Mouse (Mus musculus) megakaryocyte, embryonic 14.5 days (primary cell): ENCODE data around the gene 2900026A02Rik. TPM values are rescaled to one million over a fixed set of nuclear protein-coding genes. Genes with fewer than 3 reads are reported as not detected.

Experiments used
- H3K27me3 ChIP-seq: replicated peaks from 2 replicates; pipeline ENCODE3; 2012; ENCODE audit warnings: inconsistent platforms
- H3K36me3 ChIP-seq: replicated peaks from 2 replicates; pipeline ENCODE3; 2012; ENCODE audit warnings: low read length, inconsistent platforms, mixed read lengths
- H3K4me1 ChIP-seq: 2 replicates; pipeline ENCODE4 v1.6.1; 2012; ENCODE audit warnings: inconsistent platforms
- H3K4me3 ChIP-seq: replicated peaks from 2 replicates; pipeline ENCODE3; 2012; ENCODE audit warnings: moderate library complexity, mild to moderate bottlenecking, inconsistent platforms
- H3K9me3 ChIP-seq: 2 replicates; pipeline ENCODE4 v1.6.1; 2012; ENCODE audit warnings: inconsistent platforms
- FLI1 ChIP-seq: IDR thresholded peaks from 2 replicates; pipeline ENCODE4 v1.6.1; 2012; ENCODE audit warnings: low read length, inconsistent platforms, mixed read lengths
- GATA1 ChIP-seq: IDR thresholded peaks from 3 replicates; pipeline ENCODE4 v1.6.1; 2012; ENCODE audit warnings: mixed read lengths, low read length, inconsistent platforms, borderline replicate concordance
- polyA plus RNA-seq: library from polyadenylated mRNA; stranded (reverse); fragments of >175 nt; gene quantifications from 2 replicates; pipeline ENCODE4 v1.2.3, GENCODE M21; 2012; ENCODE audit warnings: low replicate concordance; ENCODE audit not compliant: insufficient read depth

2900026A02Rik gene
- polyA plus RNA-seq, 1 experiment, result 1.7 TPM

DNA sequence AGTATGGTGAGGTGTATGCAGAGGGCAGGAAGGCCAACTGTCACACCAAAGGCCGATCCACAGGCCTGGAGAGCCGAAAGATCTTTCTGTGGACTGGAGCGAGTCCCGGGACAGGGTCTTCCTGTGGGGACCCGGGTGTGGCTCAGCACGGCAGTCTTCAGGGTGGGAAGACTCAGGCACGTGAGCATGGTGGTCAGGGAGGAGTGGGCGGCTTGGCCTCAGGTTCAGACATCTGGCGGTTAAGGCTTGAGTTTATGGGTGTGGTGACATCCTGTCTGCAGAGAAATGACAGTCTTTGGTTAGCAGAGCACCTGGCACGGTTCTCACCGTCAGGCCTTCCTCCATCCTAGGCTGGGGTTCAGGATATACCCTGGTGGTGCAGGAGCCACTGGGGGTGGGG, 130.3 kb downstream of the 2900026A02Rik start:
- Histone ChIP-seq H3K4me3 (no peak overlapping the region), H3K36me3 (peaks cover 64% of the 10 kb centered on the region), H3K4me1 (no peaks in the 10 kb centered on the region), H3K9me3 (no peaks in the 10 kb centered on the region), H3K27me3 (peaks cover 60% of the 10 kb centered on the region)
- TF ChIP-seq GATA1 (no peak), FLI1 (no peak)

DNA sequence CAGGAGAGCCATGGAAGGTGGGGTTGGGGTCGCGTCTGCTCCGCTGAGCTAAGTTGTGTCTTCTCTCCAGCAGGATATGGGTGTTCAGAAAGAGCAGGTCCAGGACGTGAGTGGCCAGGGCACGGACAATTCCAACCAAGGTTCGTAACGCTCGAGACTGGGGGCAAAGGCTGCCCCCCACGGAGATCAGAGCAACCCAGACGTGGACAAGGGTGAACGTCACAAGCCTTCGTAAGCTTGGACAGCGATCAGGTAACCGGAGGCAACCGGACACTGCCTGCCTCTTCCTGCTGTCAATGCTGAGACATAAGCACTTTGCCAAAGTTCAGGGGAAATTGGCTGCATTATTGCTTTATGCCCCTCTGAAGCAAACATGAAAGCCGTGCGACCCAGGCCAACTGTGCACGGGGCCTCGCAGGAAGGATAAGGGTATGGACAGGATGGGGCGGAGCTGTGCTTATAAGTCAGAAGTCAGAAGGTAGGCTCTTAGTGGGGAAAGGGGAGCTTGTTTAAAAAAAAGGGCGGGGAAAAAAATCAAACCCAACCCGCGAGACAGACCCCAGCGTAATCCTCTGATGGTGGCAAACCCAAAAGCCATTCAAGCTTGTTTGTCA, 130.9 kb downstream of the 2900026A02Rik start:
- Histone ChIP-seq H3K9me3 (peaks cover 4% of the 10 kb centered on the region; the same call in 1 of the 2 replicates), H3K36me3 (peaks cover 59% of the 10 kb centered on the region)

DNA sequence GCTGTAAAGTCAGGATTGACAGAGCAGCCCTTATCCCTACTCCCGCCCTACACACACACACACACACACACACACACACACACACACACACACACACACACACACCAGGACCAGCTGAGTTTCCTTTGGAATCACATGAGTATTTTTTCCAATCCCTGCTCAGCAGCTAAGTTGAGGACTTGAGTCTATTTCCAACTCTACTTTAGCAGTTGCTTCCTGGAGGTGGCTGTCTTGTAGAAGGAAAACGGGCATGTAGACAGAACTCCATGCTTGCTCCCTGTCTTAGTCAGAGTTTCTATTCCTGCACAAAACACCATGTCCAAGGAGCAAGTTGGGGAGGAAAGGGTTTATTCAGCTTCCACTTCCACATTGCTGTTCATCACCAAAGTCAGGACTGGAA, 133.6 kb downstream of the 2900026A02Rik start:
- TF ChIP-seq GATA1 (no peak), FLI1 (no peak)
- Histone ChIP-seq H3K36me3 (peaks cover 35% of the 10 kb centered on the region), H3K4me1 (peaks cover 3% of the 10 kb centered on the region; the same call in 1 of the 2 replicates), H3K9me3 (peaks cover 15% of the 10 kb centered on the region), H3K27me3 (peaks cover 53% of the 10 kb centered on the region), H3K4me3 (no peak overlapping the region)

More for the DNA sequence above, 130.9 kb downstream of the 2900026A02Rik start:
- TF ChIP-seq GATA1 (no peak), FLI1 (no peak)
- peaks cover 58% of the 10 kb centered on the region for H3K27me3 ChIP-seq
- no peaks in the 10 kb centered on the region for H3K4me1 ChIP-seq
- H3K4me3 ChIP-seq, result no peak overlapping the region

- no peak for TF ChIP-seq FLI1
- no peak for TF ChIP-seq GATA1
Measured at GRCm38 (mm10) chr5:113086990-113087389, 134.0 kb downstream of the 2900026A02Rik start.

GRCm38 (mm10) chr5:113086439-113086838, 134.6 kb downstream of the 2900026A02Rik start:
- Histone ChIP-seq H3K27me3 (peaks cover 62% of the 10 kb centered on the region), H3K4me1 (peaks cover 3% of the 10 kb centered on the region; the same call in 1 of the 2 replicates), H3K36me3 (peaks cover 24% of the 10 kb centered on the region), H3K4me3 (no peak overlapping the region), H3K9me3 (peaks cover 15% of the 10 kb centered on the region)
- no peak for TF ChIP-seq FLI1
- TF ChIP-seq GATA1, result no peak

More at GRCm38 (mm10) chr5:113086990-113087389, 134.0 kb downstream of the 2900026A02Rik start:
- peaks cover 30% of the 10 kb centered on the region for H3K36me3 ChIP-seq
- no peak overlapping the region for H3K4me3 ChIP-seq
- peaks cover 57% of the 10 kb centered on the region for H3K27me3 ChIP-seq
- H3K4me1 ChIP-seq, result peaks cover 3% of the 10 kb centered on the region; the same call in 1 of the 2 replicates
- H3K9me3 ChIP-seq, result peaks cover 15% of the 10 kb centered on the region

GRCm38 (mm10) chr5:113085931-113086330, 135.1 kb downstream of the 2900026A02Rik start:
- peaks cover 3% of the 10 kb centered on the region; the same call in 1 of the 2 replicates for H3K4me1 ChIP-seq
- H3K27me3 ChIP-seq, result peaks cover 67% of the 10 kb centered on the region
- no peak overlapping the region for H3K4me3 ChIP-seq
- H3K36me3 ChIP-seq, result peaks cover 19% of the 10 kb centered on the region
- H3K9me3 ChIP-seq, result peaks cover 15% of the 10 kb centered on the region
- no peak for TF ChIP-seq GATA1

DNA sequence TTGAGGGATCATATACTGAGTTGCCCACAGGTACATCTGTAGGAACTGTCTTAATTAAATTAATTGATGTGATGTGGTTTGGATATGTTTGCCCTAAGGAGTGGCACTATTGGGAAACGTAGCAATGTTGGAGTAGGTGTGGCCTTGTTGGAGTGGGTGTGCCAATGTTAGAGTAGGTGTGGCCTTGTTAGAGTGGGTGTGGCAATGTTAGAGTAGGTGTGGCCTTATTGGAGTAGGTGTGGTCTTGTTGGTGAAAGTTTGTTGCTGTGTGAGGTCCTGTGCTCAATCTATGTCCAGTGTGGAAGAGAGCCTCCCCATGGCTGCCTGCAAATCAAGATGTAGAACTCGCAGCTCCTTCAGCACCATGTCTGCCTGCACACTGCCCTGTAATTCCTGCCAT, 136.7 kb downstream of the 2900026A02Rik start:
- H3K4me1 ChIP-seq, result peaks cover 5% of the 10 kb centered on the region; the same call in 1 of the 2 replicates
- peaks cover 3% of the 10 kb centered on the region for H3K36me3 ChIP-seq
- peaks cover 64% of the 10 kb centered on the region for H3K27me3 ChIP-seq
- H3K9me3 ChIP-seq, result peaks cover 15% of the 10 kb centered on the region
- no peak for TF ChIP-seq GATA1
- TF ChIP-seq FLI1, result no peak
- no peak overlapping the region for H3K4me3 ChIP-seq

DNA sequence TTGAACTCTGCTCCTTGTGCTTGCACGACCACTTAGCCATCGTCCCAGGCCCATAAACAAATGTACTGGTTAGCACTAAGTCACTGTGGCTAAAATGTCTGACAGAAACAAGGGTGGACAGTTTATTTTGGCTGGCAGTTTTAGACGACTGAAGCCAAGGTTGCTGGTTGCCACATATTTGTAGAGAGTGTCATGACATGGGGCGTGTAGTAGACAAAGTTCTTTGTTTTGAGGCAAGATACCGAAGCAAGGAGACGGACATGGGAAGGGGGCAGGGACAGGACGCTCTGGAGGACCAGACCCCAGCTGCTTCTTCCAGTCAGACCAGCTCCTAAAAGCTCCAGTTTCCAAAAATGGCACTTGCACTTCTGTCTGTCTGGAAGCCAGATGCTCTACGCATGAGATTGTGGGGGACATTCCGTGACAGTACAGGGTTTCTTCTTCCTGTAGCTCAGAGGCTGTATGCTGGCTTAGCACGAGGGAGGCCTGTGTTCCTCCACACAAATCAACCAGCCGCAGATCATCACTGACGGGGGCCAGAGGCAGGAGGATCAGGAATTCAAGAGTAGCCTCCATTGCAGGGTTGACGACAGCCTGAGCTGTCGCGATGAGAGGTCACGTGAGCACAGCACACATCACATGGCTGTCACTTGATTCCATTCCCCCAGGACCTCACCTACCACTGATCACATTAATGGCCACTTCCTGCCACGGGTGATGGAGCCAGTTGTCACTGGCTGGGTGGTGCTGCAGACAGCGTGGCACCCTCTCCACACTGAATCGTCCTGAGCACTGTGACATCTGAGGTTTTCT, 138.5 kb downstream of the 2900026A02Rik start:
- TF ChIP-seq FLI1, result no peak
- no peak for TF ChIP-seq GATA1
- Histone ChIP-seq H3K4me3 (peak overlapping the region; percentile 4), H3K9me3 (peaks cover 15% of the 10 kb centered on the region), H3K4me1 (peaks cover 5% of the 10 kb centered on the region; the same call in 1 of the 2 replicates), H3K36me3 (no peaks in the 10 kb centered on the region), H3K27me3 (peaks cover 62% of the 10 kb centered on the region)

DNA sequence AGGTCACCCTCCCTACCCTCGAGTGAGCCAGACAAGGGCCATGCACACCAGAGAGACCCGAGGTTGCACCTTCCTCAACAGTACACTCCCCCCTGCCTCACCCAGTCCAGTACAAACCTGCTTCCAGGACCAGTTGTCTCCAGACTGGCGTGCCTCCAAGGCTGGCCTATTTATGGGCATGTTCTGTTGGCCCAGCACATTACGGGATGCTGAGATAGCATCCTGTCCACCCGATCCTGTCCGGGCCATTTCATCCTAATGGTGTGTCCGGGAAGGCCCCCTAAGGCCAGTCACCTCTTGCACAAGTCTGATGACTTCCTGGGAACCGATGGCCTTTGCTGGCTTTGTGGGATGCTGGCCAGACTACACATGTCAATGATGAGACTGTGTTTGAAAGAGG, 139.6 kb downstream of the 2900026A02Rik start, which contains the start of gene Crybb3:
TSS of gene Crybb3 (minus strand) at position 146 of the 400 bp plus-strand sequence.
- H3K9me3 ChIP-seq, result peaks cover 15% of the 10 kb centered on the region

More for the DNA sequence above, 139.6 kb downstream of the 2900026A02Rik start, which contains the start of gene Crybb3:
- no peak within 1 kb of the TSS for H3K4me3 ChIP-seq
- no peaks in the 10 kb centered on the region for H3K36me3 ChIP-seq
- peaks cover 67% of the 10 kb centered on the region for H3K27me3 ChIP-seq
- peaks cover 5% of the 10 kb centered on the region; the same call in 1 of the 2 replicates for H3K4me1 ChIP-seq
- TF ChIP-seq GATA1 (no peak), FLI1 (no peak)
